Mouse (Mus musculus): ENCODE results near the gene Apol9a. TPM values are rescaled to one million over a fixed set of nuclear protein-coding genes. Genes with fewer than 3 reads are reported as not detected.
"Not testable (repeated sequence)": the region's sequence is repeated elsewhere in the genome, so short reads cannot be mapped to it uniquely, and the experiment has no call there.

Gene Apol9a
- polyA plus RNA-seq (2015; fragmentation: Nextera tagmentation; extraction: Ambion mirVana): 0.07 TPM in 1 of 2 replicates, not detected in the other

- not testable (repeated sequence) for H3K9ac ChIP-seq; H3K36me3 ChIP-seq (replicated peaks); H3K27ac ChIP-seq (replicated peaks); H3K4me2 ChIP-seq; ATAC-seq (ENCODE audit: insufficient read depth); H3K27me3 ChIP-seq; H3K4me1 ChIP-seq (replicated peaks); H3K9me3 ChIP-seq (replicated peaks); H3K4me3 ChIP-seq (replicated peaks)
- 25% methylated on average over 1 of the region's 4 CpGs for WGBS (ENCODE audit: insufficient replicate concordance)
Measured at GRCm38 (mm10) chr15:77411035-77411434, at the start of gene Apol9a. TSS of gene Apol9a (minus strand) at chr15:77411135.

GRCm38 (mm10) chr15:77449927-77450326, 39.0 kb upstream of the Apol9a start:
- not testable (repeated sequence) for H3K9ac ChIP-seq; H3K4me2 ChIP-seq; H3K27me3 ChIP-seq; H3K9me3 ChIP-seq (replicated peaks); H3K36me3 ChIP-seq (replicated peaks); ATAC-seq (ENCODE audit: insufficient read depth); H3K27ac ChIP-seq (replicated peaks); H3K4me3 ChIP-seq (replicated peaks); H3K4me1 ChIP-seq (replicated peaks)
- WGBS (ENCODE audit: insufficient replicate concordance): 44% methylated on average over 10 of the region's 10 CpGs

DNA sequence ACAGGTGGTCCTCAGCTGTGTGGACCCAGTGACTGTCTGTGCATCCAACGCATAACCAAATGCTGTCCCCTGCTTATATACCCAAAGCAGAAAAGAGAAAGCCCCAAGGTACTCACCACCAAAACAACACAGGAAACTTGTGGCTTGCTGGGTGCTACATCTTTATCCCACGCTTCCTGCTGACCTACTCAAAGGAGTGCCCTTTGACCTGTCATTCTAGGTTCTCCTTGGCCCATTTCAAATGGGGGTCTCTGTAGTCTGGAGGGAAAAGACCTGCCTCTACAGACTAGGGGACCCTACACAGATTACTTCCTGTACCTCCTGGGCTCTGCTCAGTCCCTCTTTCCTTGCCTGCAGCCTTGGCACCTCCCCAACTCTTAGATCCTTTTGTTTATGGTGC, 36.5 kb upstream of the Apol9a start, which contains the start of gene Apol7b:
Gene Apol7b (minus strand): TSS at position 101 of the 400 bp plus-strand sequence.
- not testable (repeated sequence) for H3K4me2 ChIP-seq; H3K9me3 ChIP-seq (replicated peaks); H3K36me3 ChIP-seq (replicated peaks); H3K4me3 ChIP-seq (replicated peaks); H3K4me1 ChIP-seq (replicated peaks); H3K27ac ChIP-seq (replicated peaks); H3K9ac ChIP-seq; H3K27me3 ChIP-seq; ATAC-seq (ENCODE audit: insufficient read depth)
- WGBS (ENCODE audit: insufficient replicate concordance): 65% methylated on average over 2 of the region's 2 CpGs

DNA sequence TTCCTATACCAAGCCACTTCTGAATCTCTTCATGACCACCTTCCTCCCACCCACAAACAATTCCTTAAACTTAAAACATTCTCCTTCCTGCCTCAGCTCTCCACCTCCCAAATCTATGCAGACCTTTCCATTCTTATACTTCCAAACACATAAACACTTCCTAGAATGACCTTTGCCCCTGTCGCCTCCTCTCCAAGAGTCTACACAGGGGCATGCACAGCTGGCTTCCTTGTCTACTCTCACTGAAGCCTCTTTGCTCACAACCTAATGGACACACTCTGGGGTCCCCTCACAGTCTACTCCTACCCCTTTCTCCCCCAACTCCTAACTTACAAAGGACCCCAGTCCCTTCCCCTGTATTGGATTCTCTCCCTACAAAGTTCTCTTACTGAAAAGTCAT, 34.7 kb upstream of the Apol9a start:
- H3K4me3 ChIP-seq (replicated peaks); H3K36me3 ChIP-seq (replicated peaks); ATAC-seq (ENCODE audit: insufficient read depth); H3K27ac ChIP-seq (replicated peaks); H3K4me2 ChIP-seq; H3K4me1 ChIP-seq (replicated peaks); H3K9ac ChIP-seq; H3K9me3 ChIP-seq (replicated peaks); H3K27me3 ChIP-seq: not testable (repeated sequence)
- WGBS (ENCODE audit: insufficient replicate concordance): 57% methylated on average over 1 of the region's 1 CpGs

DNA sequence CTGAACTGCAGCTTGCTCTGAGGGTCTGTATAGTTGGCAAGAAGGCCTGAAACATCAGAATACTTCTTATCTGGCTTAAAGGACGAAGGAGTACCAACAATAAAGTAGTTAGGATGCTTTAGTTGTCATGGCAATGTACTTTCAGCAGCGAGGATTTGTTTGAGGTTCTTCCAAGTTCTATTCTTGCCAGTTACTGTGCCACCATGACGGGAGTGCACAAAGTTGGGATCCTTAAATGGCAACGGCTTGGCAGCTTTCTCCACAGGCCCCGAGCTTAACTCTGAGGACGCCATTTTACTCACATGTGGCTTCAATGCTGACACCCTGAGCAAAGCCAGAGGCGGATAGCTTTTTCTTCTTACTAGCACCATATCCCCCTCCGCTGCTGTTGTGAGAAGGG, 33.8 kb upstream of the Apol9a start:
- H3K36me3 ChIP-seq (replicated peaks); ATAC-seq (ENCODE audit: insufficient read depth); H3K4me2 ChIP-seq; H3K9me3 ChIP-seq (replicated peaks); H3K9ac ChIP-seq; H3K4me1 ChIP-seq (replicated peaks); H3K27me3 ChIP-seq; H3K4me3 ChIP-seq (replicated peaks); H3K27ac ChIP-seq (replicated peaks): not testable (repeated sequence)
- WGBS (ENCODE audit: insufficient replicate concordance): 61% methylated on average over 8 of the region's 8 CpGs

DNA sequence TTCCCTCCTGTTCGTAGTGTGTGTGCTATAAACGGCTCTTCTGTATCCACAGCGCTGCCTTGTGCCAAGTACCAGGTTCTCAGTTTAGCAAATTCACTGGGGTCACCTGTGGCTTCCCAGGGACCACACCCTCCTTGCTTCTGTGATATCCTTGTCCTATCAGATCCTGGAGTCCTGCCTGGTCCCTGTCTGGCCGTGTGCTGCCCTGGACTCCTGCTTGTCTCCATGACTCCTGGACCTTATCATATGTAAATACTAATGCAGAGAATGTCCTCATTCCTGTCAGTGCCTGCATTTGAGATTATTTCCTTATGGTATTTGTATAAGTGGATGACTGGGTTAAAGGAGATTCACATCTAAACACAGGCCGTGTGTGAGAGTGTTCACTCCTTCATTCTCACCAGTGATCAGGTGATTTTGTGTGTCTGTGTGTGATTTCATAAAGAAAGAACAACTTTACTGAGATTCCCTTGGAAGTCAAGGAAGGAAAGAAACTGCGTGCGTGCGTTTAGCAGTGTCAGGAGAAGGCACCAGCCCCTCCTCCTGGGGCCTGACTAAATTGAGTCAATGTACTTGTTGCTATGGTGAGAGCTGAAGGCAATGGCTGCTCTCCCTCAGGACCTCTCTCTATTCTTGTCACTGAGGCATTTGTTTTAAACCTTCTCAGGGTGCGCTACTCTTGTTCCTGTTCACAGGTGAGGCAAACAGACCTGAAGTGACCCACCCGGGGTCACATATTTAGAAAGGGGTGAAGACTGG, 17.9 kb upstream of the Apol9a start:
- ATAC-seq (ENCODE audit: insufficient read depth): not testable (repeated sequence)

DNA sequence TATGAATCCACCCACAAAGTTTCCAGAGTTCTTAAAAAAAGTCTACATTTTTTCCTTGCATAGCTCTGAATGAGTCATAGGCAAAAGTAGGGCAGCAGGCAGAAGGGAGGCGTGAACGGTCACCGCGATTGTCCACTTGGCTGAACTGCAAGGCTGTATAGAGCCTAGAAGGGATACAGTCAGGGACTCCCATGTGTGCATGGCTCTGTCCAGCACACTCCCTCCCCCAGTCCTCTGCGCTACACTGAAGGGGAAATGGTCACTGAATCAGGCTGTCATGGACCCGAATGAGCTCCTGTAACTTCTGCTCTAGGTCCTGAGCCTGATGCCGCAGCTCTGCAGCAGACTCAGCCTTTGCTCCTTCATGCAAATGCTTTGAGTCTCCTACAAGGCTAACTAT, 12.0 kb upstream of the Apol9a start:
- ATAC-seq (ENCODE audit: insufficient read depth); H3K4me1 ChIP-seq (replicated peaks); H3K27me3 ChIP-seq; H3K27ac ChIP-seq (replicated peaks); H3K4me3 ChIP-seq (replicated peaks); H3K9ac ChIP-seq; H3K4me2 ChIP-seq; H3K36me3 ChIP-seq (replicated peaks); H3K9me3 ChIP-seq (replicated peaks): not testable (repeated sequence)
- 36% methylated on average over 3 of the region's 7 CpGs for WGBS (ENCODE audit: insufficient replicate concordance)

More for the DNA sequence above, 17.9 kb upstream of the Apol9a start:
- H3K27ac ChIP-seq (replicated peaks); H3K36me3 ChIP-seq (replicated peaks); H3K4me3 ChIP-seq (replicated peaks); H3K9me3 ChIP-seq (replicated peaks); H3K27me3 ChIP-seq; H3K4me2 ChIP-seq; H3K9ac ChIP-seq; H3K4me1 ChIP-seq (replicated peaks): not testable (repeated sequence)
- 56% methylated on average over 9 of the region's 10 CpGs for WGBS (ENCODE audit: insufficient replicate concordance)

GRCm38 (mm10) chr15:77419657-77420056, 8.7 kb upstream of the Apol9a start:
- not testable (repeated sequence) for H3K4me1 ChIP-seq (replicated peaks); H3K4me3 ChIP-seq (replicated peaks); H3K9ac ChIP-seq; ATAC-seq (ENCODE audit: insufficient read depth); H3K9me3 ChIP-seq (replicated peaks); H3K4me2 ChIP-seq; H3K27ac ChIP-seq (replicated peaks); H3K36me3 ChIP-seq (replicated peaks); H3K27me3 ChIP-seq
- no CpG with 5 or more reads among the region's 3 CpGs for WGBS (ENCODE audit: insufficient replicate concordance)

- H3K9me3 ChIP-seq (replicated peaks); H3K4me1 ChIP-seq (replicated peaks); H3K9ac ChIP-seq; H3K27ac ChIP-seq (replicated peaks); H3K4me2 ChIP-seq; H3K36me3 ChIP-seq (replicated peaks); ATAC-seq (ENCODE audit: insufficient read depth); H3K27me3 ChIP-seq; H3K4me3 ChIP-seq (replicated peaks): not testable (repeated sequence)
- 9% methylated on average over 3 of the region's 10 CpGs for WGBS (ENCODE audit: insufficient replicate concordance)
Measured at GRCm38 (mm10) chr15:77416655-77417333, 5.9 kb upstream of the Apol9a start.

DNA sequence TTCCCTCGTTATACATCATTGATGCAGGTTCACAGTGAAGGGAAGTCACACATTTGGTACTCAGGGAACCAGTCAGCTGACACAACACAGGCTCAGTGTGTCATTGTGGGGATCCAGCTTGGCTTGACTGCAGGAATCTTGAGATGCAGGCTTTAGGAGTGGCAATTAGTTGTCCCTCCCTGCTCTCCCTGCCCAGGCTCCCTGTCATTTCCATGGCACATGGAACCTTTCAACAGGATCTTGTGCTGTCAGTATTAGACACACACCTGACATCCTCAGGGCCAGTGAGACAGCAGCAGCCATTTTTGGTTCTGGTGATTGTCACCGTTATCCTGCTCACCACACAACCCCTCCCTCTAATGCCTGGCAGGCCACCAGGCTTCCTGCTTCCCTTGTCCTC, 4.7 kb upstream of the Apol9a start:
- H3K4me3 ChIP-seq (replicated peaks); H3K4me2 ChIP-seq; H3K9me3 ChIP-seq (replicated peaks); ATAC-seq (ENCODE audit: insufficient read depth); H3K4me1 ChIP-seq (replicated peaks); H3K36me3 ChIP-seq (replicated peaks); H3K27me3 ChIP-seq; H3K27ac ChIP-seq (replicated peaks); H3K9ac ChIP-seq: not testable (repeated sequence)
- WGBS (ENCODE audit: insufficient replicate concordance): 43% methylated on average over 2 of the region's 2 CpGs

DNA sequence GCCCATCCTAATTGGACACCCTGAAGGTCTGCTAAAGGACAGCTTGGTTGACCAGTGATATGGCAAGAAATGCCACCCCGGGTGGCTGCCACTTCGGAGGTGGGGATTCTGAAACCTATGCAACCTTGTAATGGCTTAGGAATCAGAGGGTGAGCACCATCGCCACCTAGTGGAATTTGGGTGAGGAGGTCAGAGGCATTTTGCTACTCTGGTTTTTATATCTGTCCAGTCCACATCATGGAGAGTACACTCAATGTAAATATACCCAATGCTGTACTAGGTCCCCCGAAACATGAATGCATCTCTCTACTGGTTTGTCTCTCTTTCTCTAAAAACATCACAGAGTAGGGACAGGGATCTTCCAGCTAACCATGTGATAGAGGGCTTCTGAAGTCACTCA, 1.8 kb upstream of the Apol9a start:
- H3K9ac ChIP-seq; H3K27me3 ChIP-seq; H3K4me1 ChIP-seq (replicated peaks); H3K4me3 ChIP-seq (replicated peaks); H3K27ac ChIP-seq (replicated peaks); H3K9me3 ChIP-seq (replicated peaks); H3K4me2 ChIP-seq; H3K36me3 ChIP-seq (replicated peaks); ATAC-seq (ENCODE audit: insufficient read depth): not testable (repeated sequence)
- WGBS (ENCODE audit: insufficient replicate concordance): 18% methylated on average over 4 of the region's 4 CpGs

Data from liver, embryonic 15.5 days (tissue).